Mouse (Mus musculus) yolk sac, embryonic 10.5 days (tissue): ENCODE measurements around the gene Treh.

ENCODE experiments used
- DNase-seq: peaks from one replicate; pipeline ENCODE4 v3.0.0-alpha.2; 2017; ENCODE audit warnings: low spot score

Treh gene

DNA sequence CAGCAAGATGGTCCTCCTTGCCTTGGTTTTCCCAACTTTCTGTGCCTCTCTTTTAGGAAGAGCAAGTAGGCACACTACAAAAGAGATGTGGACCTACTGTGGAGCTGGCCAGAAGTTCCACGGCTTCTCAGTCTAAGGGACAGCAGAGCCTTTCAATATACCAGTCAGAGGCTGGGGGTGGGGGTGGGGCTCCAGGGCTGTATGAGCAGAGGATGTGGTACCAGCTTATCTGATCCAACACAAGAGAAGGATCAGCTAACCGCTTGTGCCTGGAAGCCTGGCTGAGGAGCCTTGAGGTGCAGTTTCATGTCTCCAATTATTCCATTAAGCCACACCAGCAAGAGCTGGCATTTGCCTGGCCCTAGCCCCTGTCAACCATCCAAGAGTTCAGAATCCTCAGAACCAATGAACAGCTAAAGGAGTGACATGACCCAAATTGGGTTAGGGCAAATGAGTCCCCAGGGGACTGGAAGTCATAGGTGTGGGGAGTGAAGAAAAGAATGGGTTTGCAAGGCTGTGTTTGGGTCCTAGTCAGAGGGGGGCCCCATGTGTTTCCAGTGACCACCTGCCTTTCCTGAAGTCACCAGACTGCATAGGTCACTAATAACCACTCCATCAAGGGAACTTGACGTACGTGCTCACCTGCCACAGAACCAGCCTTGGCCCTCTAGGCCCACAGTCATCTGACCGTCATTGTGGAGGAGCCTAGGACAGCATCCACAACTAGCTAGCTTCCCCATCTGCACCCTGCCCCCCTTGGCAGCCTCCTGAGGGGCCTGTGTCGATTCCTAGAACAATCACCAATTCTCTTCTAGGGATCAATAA, 44.2 kb downstream of the Treh start:
- no peak for DNase-seq

DNA sequence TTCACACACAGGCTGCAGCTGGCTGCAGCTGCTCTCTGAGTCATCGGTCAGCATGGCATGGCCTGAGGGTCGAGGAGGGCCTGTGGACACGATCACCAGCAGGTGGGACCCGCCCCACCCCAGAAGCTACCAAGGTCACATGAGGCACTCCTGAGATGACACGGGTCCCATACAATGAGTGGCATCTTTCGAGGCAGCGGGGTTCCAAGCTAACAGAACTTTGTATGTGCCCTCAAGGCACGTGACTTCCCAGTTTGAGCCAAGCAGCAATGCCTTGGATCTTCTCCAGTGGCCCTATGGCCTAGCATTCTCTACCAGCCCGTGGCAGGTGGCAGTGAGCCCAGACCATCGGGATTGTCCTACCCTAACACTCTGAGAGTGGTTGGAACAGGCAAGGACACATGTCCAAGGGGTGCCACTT, 44.8 kb downstream of the Treh start:
- no peak for DNase-seq

DNA sequence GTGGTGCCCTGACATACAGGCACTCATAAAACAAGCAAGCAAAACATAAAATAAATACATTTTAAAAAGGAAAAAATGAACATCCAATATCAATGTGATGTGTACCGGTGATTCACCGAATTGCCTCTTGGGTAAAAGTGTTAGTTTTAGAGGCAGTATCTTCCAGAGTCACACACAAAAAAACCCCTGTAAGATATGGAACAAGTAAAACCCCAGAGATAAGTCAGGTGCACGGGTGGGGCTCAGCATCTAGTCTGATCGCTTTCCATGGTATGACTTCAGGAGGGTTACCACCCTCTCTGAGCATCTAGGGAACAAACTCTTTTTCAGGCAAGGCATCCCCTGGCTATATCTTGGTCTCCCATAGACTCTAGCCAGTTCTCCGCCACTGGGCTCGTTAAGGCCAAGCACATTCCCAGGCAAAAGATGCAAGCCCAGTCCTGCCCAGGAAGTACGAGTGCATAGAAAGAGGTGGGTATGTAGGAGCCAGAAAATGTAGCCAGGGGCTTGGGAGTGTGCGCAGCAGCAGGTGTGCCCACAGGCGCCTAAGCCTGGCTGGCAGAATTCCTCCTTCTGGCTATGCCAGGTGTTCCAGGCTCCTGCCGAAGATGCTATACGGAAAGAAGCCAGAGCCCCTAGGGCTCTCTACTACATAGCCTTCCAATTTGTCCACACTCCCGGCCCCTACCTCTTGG, 46.1 kb downstream of the Treh start:
- no peak for DNase-seq

DNA sequence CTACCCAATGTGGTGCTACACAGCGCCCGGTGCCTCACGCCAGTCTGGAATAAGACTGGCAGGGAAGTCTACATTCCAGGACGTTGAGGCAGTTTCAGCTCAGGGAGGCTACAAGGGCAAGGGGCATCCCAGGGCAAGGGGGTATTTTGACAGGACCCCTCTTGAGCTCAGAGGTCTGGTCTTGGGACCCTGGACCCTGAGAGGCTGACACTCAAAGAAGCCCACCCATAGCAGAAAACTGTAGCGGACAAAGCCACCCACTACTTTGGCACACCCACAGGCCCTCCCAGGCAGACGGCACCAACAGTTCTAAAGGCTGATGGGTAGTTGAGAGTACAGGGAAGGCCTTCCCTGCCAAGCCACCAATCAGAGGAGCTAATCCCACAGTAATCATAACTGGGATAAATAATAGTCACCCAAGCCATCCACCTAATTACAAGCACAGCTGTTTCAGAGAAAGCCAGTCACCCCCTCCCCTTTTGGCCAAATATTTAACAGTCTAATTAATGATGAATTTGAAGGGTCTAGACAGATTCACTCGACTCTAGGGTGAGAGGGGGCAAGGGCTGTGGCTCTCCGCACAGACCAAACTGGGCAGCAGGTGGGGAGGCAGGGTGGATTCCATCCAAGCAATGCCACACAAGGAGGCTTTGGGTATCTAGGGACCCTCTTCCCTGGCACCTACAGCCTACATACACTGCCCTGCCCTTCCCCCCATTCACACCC, 46.8 kb downstream of the Treh start:
- DNase-seq: no peak

DNA sequence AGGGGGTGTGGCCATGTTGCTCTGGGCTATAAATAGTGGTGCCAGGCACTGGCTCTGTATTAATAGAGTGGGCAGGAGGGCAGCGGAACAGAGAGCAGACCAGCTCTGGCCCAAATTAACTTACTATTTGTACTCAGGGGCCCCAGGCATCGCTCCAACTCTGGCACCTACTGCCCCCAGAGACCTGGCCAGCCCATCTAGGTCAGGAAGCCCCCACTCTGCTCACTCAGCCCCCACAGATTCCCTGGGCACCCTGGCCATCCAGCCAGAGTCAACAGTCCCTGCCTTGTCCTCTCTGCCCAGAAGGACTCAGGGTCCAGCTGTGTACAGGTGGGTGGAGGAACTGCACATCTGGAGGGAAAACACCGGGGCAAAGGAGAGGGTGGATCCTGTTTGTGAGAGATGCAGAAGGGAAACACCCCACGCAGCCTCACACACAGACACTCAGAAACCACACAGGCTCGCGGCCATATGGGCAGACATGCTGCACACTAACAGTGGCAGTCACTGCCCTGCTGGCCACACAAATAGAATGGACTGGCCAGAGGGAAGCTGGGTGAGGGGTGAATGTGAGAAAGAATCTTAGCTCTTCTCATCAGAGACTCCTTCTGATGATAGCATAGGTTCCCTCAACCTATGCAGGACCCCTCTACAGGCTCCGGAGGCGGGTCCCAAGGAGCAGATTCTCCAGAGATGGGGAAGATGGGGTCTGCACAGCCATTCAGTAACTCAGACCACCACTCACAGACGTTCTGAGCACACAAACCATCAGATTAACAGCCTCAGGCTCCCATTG, 47.5 kb downstream of the Treh start:
- DNase-seq: no peak

DNA sequence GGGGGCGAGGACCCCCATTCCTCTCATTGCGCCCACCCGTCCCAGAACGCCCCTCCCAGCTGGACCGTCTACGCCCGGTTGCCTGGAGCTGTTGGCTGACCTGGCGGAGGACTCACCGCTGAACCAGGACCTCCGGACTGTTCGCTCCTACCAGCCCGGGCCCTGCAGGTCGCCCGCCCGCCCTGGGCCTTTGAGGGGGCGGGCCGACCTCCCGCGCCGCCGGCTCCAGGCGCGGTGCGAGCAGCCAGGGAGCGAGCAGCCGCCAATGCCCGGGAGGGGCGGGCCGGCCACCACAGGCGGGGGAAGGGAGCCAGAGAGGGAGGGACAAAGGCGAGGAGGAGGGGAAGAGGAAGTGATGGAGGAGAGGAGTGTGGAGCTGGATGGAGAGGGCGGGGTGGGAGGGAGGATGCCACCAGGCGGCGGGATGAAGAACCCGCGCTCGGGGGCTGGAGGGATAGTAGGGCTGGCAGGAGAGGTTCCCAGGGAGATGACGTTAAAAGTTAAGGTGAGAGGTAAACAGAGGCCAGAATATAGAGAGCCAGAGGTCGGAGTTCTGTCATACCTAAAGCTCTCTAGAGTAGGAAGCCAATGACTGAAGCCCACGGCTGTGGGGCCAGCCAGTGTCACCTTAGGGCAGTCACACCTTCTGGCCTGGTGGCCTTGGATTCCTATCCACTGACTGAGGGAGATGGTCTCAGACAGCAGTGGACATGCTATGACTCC, 48.3 kb downstream of the Treh start:
- peak; percentile 91 for DNase-seq

DNA sequence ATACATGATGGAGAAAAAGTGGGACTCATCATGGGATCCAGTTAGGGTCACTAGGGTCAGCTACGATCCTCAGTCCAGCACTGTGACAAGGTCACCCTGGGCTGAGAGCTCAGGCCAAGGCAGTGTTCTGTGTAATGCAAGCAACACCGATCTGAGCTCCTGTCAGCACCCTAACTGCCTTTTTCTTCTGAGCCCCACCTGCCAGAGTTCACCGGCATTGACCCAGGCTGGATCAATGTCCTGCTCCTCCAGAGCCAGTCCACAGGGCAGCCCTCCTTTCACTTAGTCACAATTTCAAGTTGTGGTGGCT, 48.8 kb downstream of the Treh start:
- DNase-seq: no peak

DNA sequence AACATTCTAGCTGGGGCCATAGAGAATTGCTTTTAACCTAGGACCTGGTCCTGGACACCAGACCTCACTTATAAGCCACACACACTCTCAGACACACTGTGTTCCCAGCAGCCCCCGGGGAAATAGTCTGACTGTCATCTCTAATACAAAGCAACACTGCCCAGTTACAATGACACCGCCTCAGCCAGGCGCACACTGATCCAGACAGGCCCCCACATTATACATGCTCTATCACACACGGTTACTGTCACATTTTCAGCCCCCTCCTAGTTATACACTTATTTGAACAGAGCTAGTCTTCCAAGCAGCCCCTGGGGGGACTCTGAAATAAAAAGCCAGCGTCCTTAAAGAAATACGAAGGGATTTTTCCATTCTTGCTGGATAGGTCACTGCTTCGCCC, 49.5 kb downstream of the Treh start:
- no peak for DNase-seq

DNA sequence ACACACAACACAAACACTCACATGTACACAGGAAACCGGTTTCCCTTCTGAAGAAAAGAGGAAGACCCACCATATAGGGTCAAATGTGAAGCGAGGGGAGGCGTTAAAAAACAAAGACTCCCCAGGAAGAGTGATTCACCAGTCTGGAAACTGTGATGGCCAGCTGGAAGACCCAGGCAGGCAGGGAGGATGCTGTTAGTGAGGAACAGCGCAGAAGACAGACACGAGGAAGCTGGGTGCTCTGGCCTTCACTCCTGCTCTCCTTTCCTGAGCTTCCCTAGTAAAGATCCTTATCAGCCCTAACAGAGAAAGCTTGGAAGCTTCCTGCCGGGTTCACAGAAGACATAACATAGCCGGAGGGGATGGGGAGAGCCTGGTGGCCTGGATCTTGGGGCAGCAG, 50.0 kb downstream of the Treh start:
- no peak for DNase-seq

DNA sequence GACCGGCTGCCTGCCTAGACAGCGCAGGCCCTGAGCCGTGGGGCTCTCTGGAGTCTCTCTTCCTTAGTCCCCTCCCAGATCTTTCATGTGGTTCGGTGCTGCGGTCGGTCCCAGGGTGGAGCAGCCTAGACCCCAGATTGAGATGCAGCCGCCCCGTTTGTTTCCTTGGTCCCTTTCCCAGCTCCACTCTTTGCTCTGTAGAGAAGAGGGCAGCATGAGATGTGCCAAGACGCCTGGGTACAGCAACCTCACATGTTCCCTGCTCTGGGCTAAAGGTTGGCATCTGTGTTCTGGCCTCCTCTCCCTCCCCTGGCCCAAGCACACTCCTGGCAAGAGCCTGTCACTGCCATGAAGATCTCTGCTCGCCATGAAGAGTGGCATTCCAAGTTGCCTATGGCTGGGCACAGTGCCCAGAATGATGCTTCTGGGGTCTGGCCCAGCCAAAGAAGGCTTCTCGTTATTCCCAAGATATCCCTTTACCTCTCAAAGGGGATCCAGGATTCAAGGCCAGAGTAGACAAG, 50.5 kb downstream of the Treh start:
- DNase-seq: no peak

DNA sequence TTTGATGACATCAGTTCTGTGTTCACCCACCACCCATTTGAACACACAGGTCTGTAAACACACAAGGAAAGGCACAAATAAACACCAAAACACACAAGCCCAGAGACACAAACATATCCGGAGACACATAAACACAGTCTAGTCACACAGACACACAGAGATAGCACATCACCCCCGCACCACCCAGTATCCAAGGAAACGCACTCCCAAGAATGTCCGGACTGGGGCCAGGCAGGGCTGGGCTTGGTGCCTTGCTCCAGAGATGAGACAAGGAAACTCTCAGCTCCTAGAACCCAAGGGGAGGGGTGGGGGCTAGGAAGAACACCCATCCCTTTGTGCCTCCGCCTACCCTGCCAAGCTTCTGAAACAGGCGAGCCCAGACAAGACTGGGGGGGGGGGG, 51.2 kb downstream of the Treh start:
- peak; percentile 24 for DNase-seq

DNA sequence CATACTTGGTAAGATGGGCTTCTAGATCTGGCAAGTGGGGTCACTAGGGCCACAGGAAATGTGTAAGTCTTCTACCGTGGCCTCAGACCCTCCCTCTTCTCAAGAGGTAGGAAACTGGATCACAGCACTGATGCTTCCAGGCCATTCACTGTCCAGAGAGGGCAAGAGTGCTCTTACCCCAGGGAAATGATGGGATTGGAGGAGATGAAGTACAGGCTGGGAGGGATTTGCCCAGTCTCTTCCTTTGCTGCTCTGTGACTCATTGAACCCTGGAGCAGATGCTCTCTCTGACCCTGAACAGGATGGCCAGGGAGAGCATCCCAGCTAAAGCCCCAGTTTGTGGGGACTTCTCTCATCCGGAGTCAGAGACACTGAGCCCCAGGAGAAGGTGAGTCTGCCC, 51.6 kb downstream of the Treh start:
- DNase-seq: no peak

DNA sequence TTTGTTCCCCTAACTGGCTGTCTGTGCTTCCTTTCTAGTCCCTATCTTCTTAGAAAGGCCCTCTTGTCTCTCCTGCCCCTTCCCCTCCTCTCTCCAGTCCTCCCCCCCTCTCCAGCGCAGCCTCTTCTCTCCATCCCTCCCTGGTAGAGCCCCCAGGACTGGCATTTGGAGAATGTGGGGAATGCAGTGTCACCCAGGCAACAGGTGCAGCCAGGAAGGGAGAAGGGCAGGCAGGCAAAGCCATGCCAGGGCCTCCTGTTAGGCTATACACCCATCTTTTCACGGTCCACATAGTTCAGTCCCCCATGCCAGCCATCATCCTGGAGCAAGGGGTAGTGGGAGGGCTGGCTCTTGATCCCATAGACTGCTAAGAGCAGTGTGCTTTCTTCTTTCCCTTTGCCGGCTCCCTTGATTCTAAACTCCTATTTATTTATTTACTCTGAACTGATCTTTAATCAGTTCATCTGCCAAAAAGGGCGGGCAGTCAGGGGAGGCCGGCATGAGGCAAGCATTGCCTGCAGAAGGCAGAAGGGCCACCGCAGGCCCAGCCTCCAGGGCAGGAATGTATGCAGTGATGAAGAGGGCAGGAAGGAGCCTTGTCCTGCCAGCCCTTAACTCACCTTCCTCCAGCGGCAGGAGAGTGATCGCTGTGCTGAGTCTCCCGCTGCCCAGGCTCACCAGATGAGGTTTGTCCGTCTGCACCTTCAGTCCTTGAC, 53.6 kb downstream of the Treh start:
- no peak for DNase-seq

DNA sequence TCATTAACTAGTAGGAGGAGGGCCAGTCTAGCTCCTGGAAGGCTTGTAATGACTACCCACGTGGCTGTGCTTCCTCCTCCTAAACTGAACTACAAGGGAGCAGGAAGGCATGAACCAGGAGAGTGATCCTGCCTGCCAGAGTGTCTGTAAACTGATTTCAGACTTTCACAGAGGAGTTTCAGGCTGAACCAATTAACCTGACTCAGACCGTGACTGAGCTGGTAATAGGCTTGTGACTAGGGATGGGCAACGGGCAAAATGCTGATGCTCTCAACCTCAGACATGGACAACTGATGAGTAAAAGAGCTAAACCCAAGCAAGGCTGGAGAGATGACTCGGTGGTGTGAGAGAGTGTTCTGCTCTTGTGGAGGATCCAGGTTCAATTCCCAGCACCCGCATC, 54.4 kb downstream of the Treh start:
- no peak for DNase-seq

DNA sequence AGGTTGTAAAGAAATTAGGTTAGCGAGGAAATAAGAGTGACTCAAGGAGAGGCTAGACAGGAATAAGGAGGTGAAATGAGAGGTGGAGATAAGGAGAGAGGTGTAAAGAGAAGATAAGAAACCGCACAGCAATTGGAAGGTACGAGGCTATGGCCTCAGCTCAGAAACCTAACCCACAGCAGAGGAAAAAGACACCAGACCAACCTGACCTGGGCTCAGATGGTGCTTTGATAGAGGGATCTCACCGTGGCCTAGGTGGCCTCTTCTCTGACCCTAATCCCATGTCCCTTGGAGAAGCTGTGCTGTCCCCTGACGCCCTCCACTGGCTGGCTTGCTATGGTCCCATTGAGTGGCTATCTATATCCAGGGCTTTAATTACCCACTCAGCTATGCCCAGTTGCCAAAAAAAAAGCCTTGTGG, 59.1 kb downstream of the Treh start:
- no peak for DNase-seq

DNA sequence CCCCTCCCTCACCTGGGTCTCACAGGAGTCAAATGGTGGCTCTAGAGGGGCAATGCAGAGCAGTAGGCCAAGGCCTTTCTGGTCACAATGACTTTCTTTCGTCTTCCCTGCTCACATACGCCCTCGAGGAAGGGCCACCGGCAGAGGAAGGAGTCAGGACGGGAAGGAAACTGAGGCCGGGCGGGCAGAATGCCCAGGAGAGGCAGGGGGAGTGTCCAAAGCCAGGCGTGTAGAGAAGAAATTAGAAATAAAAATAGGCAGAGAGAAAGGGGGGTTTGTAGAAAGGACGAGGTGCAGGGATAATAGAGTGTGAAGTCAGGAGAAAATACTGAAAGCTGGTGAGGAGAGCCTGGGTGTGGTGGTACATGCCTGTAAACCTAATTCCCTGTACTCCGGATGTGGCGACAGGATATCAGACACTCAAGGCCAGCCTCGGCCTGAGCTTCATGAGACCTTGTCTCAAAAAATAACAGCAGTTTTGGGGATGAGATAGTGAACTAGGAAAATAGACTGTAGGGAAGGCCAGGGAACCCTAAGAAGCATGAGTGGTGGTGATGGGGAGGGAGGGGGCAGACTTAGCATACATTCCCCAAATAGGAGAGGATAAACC, 60.0 kb downstream of the Treh start:
- no peak for DNase-seq

DNA sequence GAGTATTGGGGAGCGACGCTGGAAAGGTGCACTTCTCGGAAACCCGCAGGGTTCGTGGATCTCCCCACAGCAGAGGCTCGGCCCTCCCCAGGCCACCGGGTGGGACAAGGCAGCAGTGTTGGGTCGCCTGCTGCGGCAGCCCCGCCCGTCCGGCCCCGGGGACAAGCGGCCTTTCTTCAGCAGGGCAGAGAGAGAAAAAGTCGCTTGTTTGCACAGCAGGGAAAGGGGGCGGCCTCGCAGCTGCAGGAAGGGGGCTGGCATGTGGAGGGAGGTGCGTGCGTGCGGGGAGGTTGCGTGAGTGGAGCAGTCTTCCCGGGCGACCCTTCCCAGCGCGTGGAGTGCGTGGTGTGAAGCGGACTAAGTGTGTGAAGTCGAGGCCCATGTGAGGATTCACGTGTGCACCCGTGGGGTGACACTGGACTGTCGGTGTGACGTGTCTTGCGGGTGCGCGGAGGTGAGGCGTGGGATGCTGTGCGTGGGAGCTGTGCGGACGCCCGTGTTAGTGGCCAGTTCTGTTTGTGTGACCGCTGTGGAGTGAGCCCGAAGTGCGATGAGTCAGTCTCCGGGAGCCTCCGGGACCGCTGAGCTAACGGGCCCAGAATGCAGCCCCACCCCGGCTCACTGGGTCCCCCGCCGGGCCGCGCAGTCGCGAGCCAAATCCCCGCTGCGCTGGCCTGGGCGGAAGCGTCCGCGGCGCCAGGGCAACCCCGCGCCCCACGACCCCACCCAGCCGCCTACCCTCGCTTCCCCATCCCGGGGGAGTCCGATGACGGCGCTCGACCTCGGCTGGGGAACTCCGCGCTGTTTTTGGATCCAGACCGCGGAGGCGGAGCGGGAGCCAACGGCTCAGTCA, 60.9 kb downstream of the Treh start:
- DNase-seq: peak; percentile 42

DNA sequence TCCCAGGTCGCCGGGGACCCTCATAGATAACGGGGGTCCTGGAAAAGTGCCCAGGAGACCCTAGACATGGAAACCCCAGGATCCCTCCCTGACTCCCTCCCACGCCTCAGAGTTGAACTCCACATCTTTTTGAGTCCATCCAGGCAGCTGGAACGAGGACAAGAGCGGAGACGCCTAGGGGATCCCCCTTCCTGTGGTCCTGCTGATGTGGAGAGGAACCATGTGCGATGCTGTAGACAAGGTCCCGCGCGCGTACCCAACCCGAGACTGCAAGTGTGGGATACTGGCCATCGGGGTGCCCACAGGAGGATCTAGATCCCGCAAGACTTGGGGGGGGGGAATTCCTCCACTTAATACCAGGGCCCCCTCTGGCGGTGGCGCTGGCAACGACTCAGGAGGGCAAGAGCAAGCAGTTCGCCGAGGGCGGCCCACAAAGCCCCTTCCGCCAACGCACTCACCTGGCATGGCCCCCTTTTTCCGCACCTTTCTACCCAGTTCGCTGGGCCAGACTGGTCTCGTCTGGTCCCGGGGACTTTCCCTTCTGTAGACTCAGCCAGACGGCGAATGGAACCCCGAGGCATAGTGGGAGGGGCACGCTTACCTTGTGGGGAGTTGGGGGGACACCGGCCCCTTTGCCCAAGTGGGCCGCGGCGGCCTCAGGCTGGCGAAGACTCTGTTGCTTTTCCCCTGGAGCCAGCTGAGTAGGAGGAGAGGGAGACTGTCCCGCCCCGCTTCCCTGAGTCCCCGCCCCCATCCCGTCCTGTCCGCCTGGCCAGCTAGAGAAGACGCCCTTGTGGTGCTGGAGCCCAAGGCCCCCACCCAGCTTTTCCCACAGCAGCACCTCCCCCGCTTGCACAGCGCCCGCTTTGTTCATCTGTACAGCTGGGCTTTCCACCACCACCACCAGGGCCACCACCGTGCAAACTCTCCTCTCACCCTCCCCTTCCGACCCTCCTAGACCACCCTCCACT, 61.8 kb downstream of the Treh start, which contains the start of gene Phldb1:
TSS of gene Phldb1 (minus strand) at position 675 of the 971 bp plus-strand sequence.
- DNase-seq: peak; percentile 86
